Mouse (Mus musculus) lung, embryonic 16.5 days (tissue): ENCODE data around the gene Shank2. TPM values are rescaled to one million over a fixed set of nuclear protein-coding genes. Genes with fewer than 3 reads are reported as not detected.

Experiments
- ATAC-seq: fragments of 200-750 bp; cut with Nextera tagmentation; 2 replicates; pipeline ENCODE4 v1.8.0; 2017; ENCODE audit warnings: low read depth, mild to moderate bottlenecking, moderate library complexity
- H3K27ac ChIP-seq: fragments of 300-500 bp; sonication (generic); 2 replicates; pipeline ENCODE4 v1.5.1; 2014; ENCODE audit warnings: mild to moderate bottlenecking, control low read depth, low read length
- H3K27me3 ChIP-seq: fragments of 300-500 bp; sonication (generic); 2 replicates; pipeline ENCODE4 v1.6.1; 2014; ENCODE audit warnings: low read depth, low read length, mixed read lengths; ENCODE audit not compliant: control insufficient read depth, insufficient read depth
- H3K36me3 ChIP-seq: fragments of 300-500 bp; sonication (generic); 2 replicates; pipeline ENCODE4 v1.6.1; 2014; ENCODE audit warnings: low read length; ENCODE audit not compliant: control insufficient read depth, insufficient read depth
- H3K4me1 ChIP-seq: fragments of 300-500 bp; sonication (generic); replicated peaks from 2 replicates; pipeline ENCODE4 v1.6.1; 2014; ENCODE audit warnings: low read length, mixed read lengths; ENCODE audit not compliant: control insufficient read depth, insufficient read depth
- H3K4me2 ChIP-seq: fragments of 300-500 bp; sonication (generic); 2 replicates; pipeline ENCODE4 v1.6.1; 2014; ENCODE audit warnings: low read depth, low read length, control low read depth
- H3K4me3 ChIP-seq: fragments of 300-500 bp; sonication (generic); 2 replicates; pipeline ENCODE4 v1.5.1; 2014; ENCODE audit warnings: mild to moderate bottlenecking, low read length, control low read depth
- H3K9ac ChIP-seq: fragments of 300-500 bp; sonication (generic); 2 replicates; pipeline ENCODE4 v1.6.1; 2014; ENCODE audit warnings: low read length, control low read depth
- H3K9me3 ChIP-seq: fragments of 300-500 bp; sonication (generic); 2 replicates; pipeline ENCODE4 v1.6.1; 2016; ENCODE audit warnings: low read length; ENCODE audit not compliant: control insufficient read depth
- WGBS: fragments of 180-500 bp; shearing (Covaris S2); extraction: QIAGEN DNeasy Blood & Tissue Kit; methylation state at CpG from one replicate; pipeline ENCODE4 v1.1.7; 2014; 5-methylcytosine and 5-hydroxymethylcytosine counted together
- polyA plus RNA-seq: library from polyadenylated mRNA; unstranded; fragments of >200 nt; fragmentation: Nextera tagmentation; extraction: Ambion mirVana; gene quantifications from 2 replicates; pipeline ENCODE4 v1.2.1, GENCODE M21; 2015

Gene Shank2
- polyA plus RNA-seq, 1 experiment from 2014 or later: 1.6 TPM

GRCm38 (mm10) chr7:144421478-144421877 is 419.8 kb downstream of the Shank2 start:
- Histone ChIP-seq H3K27me3 (no peaks in the 10 kb centered on the region), H3K27ac (no peak overlapping the region), H3K36me3 (no peaks in the 10 kb centered on the region), H3K4me3 (no peak overlapping the region), H3K4me1 (peaks cover 15% of the 10 kb centered on the region), H3K9ac (no peak overlapping the region), H3K4me2 (no peak overlapping the region), H3K9me3 (no peaks in the 10 kb centered on the region)
- 71% methylated on average over 6 of the region's 6 CpGs for WGBS
- no peak for ATAC-seq

- 0 out of 2 replicates have a peak, but pooled peaks cover 3% of the 10 kb centered on the region for H3K4me1 ChIP-seq
- no peak overlapping the region for H3K4me2 ChIP-seq
- no peak overlapping the region for H3K9ac ChIP-seq
- H3K27me3 ChIP-seq: no peaks in the 10 kb centered on the region
- no peaks in the 10 kb centered on the region for H3K36me3 ChIP-seq
- no peak for ATAC-seq
- no peak overlapping the region for H3K27ac ChIP-seq
- no peaks in the 10 kb centered on the region for H3K9me3 ChIP-seq
- 7% methylated on average over 8 of the region's 8 CpGs for WGBS
- H3K4me3 ChIP-seq: no peak overlapping the region
Measured at GRCm38 (mm10) chr7:144425953-144426352, 424.2 kb downstream of the Shank2 start.

DNA sequence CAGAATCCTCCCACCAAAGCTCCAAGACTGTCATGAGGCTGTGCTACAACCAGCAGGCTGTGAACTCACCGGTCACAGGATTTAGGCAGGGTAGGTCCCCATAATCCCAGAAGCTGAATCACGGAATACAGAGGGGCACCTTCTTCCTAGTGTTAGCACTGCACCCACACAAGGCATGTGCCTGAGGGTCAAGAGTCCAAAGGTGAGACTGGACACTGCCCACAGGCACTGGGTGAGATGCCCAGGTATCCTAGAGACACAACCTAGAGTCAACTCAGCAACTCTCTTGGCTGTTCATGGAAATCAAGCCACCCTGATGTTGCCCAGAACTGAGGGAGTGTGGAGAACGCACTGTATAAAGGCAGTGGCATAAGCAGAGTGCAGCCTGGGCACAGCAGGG is 424.9 kb downstream of the Shank2 start:
- Histone ChIP-seq H3K4me1 (0 out of 2 replicates have a peak, but pooled peaks cover 3% of the 10 kb centered on the region), H3K27ac (no peak overlapping the region), H3K4me3 (no peak overlapping the region), H3K4me2 (no peak overlapping the region), H3K27me3 (no peaks in the 10 kb centered on the region), H3K9ac (no peak overlapping the region), H3K9me3 (no peaks in the 10 kb centered on the region), H3K36me3 (no peaks in the 10 kb centered on the region)
- no peak for ATAC-seq
- 75% methylated on average over 3 of the region's 3 CpGs for WGBS

DNA sequence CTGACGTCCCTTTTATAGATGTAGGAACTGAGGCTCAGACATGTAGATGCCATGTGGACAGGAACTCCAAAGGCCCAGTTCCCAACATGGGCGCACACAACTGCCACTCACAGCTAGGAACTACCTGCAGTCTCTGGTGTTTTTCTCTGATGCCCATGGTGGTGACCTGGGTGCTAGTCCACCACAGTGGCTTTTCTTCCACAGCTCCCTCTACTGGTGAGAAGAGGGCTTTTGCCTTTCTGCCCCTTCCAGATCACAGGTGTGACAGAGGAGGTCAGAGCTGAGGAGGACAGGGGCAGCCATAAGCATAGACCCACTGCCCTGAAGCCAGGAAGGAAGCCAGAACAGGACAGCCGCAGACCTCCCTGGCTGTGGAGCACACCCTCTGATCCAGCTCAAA is 425.7 kb downstream of the Shank2 start:
- Histone ChIP-seq H3K36me3 (no peaks in the 10 kb centered on the region), H3K9ac (no peak overlapping the region), H3K4me1 (0 out of 2 replicates have a peak, but pooled peaks cover 3% of the 10 kb centered on the region), H3K27me3 (no peaks in the 10 kb centered on the region), H3K27ac (no peak overlapping the region), H3K9me3 (no peaks in the 10 kb centered on the region), H3K4me2 (no peak overlapping the region), H3K4me3 (no peak overlapping the region)
- 83% methylated on average over 3 of the region's 3 CpGs for WGBS
- no peak for ATAC-seq

- Histone ChIP-seq H3K27me3 (no peaks in the 10 kb centered on the region), H3K9ac (no peak overlapping the region), H3K4me1 (no peaks in the 10 kb centered on the region), H3K4me3 (no peak overlapping the region), H3K9me3 (no peaks in the 10 kb centered on the region), H3K4me2 (no peak overlapping the region), H3K36me3 (peaks cover 17% of the 10 kb centered on the region), H3K27ac (no peak overlapping the region)
- 50% methylated on average over 2 of the region's 2 CpGs for WGBS
- no peak for ATAC-seq
Measured at GRCm38 (mm10) chr7:144432920-144433319, 431.2 kb downstream of the Shank2 start.

DNA sequence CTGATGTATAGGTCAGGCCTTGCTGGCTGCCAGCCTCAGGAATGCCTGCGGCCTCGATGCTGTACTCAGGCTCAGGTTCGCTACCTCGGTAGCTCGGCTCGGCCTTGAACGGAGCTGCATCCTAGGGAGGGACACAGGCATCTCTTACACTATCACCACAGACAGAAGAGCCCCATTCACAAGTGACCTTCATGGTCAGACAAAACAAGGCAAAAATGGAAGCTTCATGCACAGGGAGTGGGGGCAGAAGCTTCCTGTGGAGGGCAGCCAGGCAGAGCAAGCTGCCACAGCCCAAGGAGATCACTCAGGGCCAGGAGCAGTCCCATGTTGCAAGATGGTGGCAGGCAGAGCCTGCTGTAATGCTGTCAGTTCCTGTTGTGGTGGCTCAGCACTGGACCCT is 437.1 kb downstream of the Shank2 start:
- 95% methylated on average over 7 of the region's 7 CpGs for WGBS
- no peak overlapping the region for H3K27ac ChIP-seq
- peaks cover 59% of the 10 kb centered on the region for H3K36me3 ChIP-seq
- no peaks in the 10 kb centered on the region for H3K27me3 ChIP-seq
- no peaks in the 10 kb centered on the region for H3K4me1 ChIP-seq
- H3K9me3 ChIP-seq: no peaks in the 10 kb centered on the region
- H3K4me2 ChIP-seq: no peak overlapping the region
- H3K9ac ChIP-seq: no peak overlapping the region
- no peak overlapping the region for H3K4me3 ChIP-seq
- no peak for ATAC-seq

- no peak for ATAC-seq
- H3K4me3 ChIP-seq: no peak overlapping the region
- 90% methylated on average over 11 of the region's 11 CpGs for WGBS
Measured at GRCm38 (mm10) chr7:144441466-144441865, 439.7 kb downstream of the Shank2 start.

DNA sequence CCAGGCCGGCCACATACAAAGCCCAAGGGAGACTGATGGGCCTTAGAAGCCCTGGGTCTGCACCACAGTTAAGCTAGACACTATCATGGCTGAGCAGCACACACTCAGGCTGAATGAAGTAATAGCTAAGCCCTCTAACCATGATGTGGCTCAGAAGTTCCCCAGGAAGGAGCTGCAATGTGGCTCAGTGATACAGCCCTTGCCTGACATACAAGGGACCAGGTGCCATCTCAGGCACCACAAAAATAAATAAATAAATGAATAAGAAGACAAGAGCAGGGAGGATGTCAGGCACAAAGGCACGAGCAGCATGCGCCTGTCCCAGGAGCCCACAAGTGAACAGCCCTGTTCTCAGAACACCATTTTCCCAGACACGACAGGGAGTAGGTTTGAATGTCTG is 440.2 kb downstream of the Shank2 start:
- Histone ChIP-seq H3K36me3 (peaks cover 63% of the 10 kb centered on the region), H3K9ac (no peak overlapping the region), H3K9me3 (no peaks in the 10 kb centered on the region), H3K27ac (no peak overlapping the region), H3K27me3 (no peaks in the 10 kb centered on the region), H3K4me2 (no peak overlapping the region), H3K4me1 (no peaks in the 10 kb centered on the region), H3K4me3 (no peak overlapping the region)
- no peak for ATAC-seq
- 88% methylated on average over 4 of the region's 4 CpGs for WGBS

More at GRCm38 (mm10) chr7:144441466-144441865, 439.7 kb downstream of the Shank2 start:
- H3K9me3 ChIP-seq: no peaks in the 10 kb centered on the region
- H3K4me2 ChIP-seq: no peak overlapping the region
- no peak overlapping the region for H3K9ac ChIP-seq
- H3K4me1 ChIP-seq: no peaks in the 10 kb centered on the region
- no peak overlapping the region for H3K27ac ChIP-seq
- peaks cover 64% of the 10 kb centered on the region for H3K36me3 ChIP-seq
- H3K27me3 ChIP-seq: no peaks in the 10 kb centered on the region

GRCm38 (mm10) chr7:144444788-144445187 is 443.1 kb downstream of the Shank2 start:
- no peak for ATAC-seq
- Histone ChIP-seq H3K4me2 (no peak overlapping the region), H3K4me1 (no peaks in the 10 kb centered on the region), H3K4me3 (no peak overlapping the region), H3K9me3 (no peaks in the 10 kb centered on the region), H3K27me3 (no peaks in the 10 kb centered on the region), H3K27ac (no peak overlapping the region), H3K36me3 (peaks cover 55% of the 10 kb centered on the region), H3K9ac (no peak overlapping the region)
- WGBS: 83% methylated on average over 7 of the region's 7 CpGs

DNA sequence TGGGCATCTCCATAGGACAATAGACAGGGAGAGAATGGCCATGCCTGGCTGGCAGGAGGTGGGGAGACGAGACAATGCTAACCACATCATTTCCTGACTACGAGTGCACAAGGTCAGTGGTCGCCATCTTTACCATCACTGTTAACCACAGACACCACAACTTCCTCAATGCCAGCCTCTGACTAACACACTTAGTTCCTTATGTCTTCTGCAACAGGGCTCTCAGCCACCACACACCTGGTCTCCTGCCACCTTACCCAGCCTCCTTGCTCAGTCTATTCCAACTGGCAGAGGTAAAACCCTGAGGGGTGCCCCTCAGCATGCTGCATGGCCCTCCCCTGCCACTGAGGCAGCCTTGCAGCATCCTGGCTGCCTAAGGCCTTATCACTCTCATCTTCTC is 445.4 kb downstream of the Shank2 start:
- Histone ChIP-seq H3K27ac (no peak overlapping the region), H3K36me3 (peaks cover 55% of the 10 kb centered on the region)
- WGBS: 74% methylated on average over 3 of the region's 3 CpGs

More for the DNA sequence above, 445.4 kb downstream of the Shank2 start:
- H3K4me2 ChIP-seq: no peak overlapping the region
- no peaks in the 10 kb centered on the region for H3K4me1 ChIP-seq
- H3K27me3 ChIP-seq: no peaks in the 10 kb centered on the region
- no peak overlapping the region for H3K4me3 ChIP-seq
- ATAC-seq: no peak
- H3K9ac ChIP-seq: no peak overlapping the region
- no peaks in the 10 kb centered on the region for H3K9me3 ChIP-seq
